Mouse (Mus musculus) kidney, adult 2 months (tissue): Measurements from ENCODE around the gene Usp48.

ENCODE experiments used
- CTCF ChIP-seq: fragments of 200-500 bp; conservative IDR thresholded peaks from 2 replicates; pipeline ENCODE4 v1.5.1; 2011; ENCODE audit warnings: low read depth, mild to moderate bottlenecking, control low read depth, low read length, moderate library complexity, mixed read lengths; ENCODE audit not compliant: insufficient read depth, insufficient read length
- POLR2A ChIP-seq: fragments of 200-500 bp; IDR thresholded peaks from one replicate; pipeline ENCODE4 v1.6.1; 2011; ENCODE audit warnings: low read depth, low read length, control low read depth

- TF ChIP-seq POLR2A: no peak
- no peak for TF ChIP-seq CTCF
Observed at GRCm38 (mm10) chr4:137553466-137553865, 40.1 kb upstream of the Usp48 start.
